In genomic region chr9:91380458-91380914, GRCm38 (mm10) we compare ENCODE assay signal across 11 mouse cellular contexts. TPM values are rescaled to one million over a fixed set of nuclear protein-coding genes. Genes with fewer than 3 reads are reported as not detected.
DNase-seq lines count a peak whose midpoint lies in the region; ATAC-seq lines count a peak whose summit lies in the region.
"Had no signal": no experiment of that assay in that cellular context is flagged by ENCODE, and none has a peak within 500 bp of the region (broad histone marks: within the 10 kb centered on the region; RNA-seq: fewer than 3 reads in every experiment).

No protein-coding gene starts in this region.

- H3K4me2 ChIP-seq in intestine, embryonic 14.5 days (ENCODE audit: low read length), result no peak overlapping the region
- no peak overlapping the region for H3K4me2 ChIP-seq in intestine, embryonic 15.5 days (replicated peaks)
- H3K4me2 ChIP-seq in hindbrain, embryonic 11.5 days (replicated peaks; ENCODE audit: low read depth, low read length), result peak overlapping the region; percentile 87
- peak overlapping the region; percentile 84 for H3K4me2 ChIP-seq in neural tube, embryonic 11.5 days (ENCODE audit: low read depth)

- no peaks in the 10 kb centered on the region for H3K9me3 ChIP-seq in intestine, embryonic 14.5 days (ENCODE audit: control insufficient read depth, low read length)
- no peaks in the 10 kb centered on the region for H3K9me3 ChIP-seq in intestine, embryonic 15.5 days
- H3K9me3 ChIP-seq in hindbrain, embryonic 11.5 days (ENCODE audit: control insufficient read depth, low read length), result no peaks in the 10 kb centered on the region
- H3K9me3 ChIP-seq in neural tube, embryonic 11.5 days (ENCODE audit: control insufficient read depth, low read length), result no peaks in the 10 kb centered on the region
- H3K9me3 ChIP-seq: limb, embryonic 12.5 days had no signal

- H3K36me3 ChIP-seq in intestine, embryonic 14.5 days (ENCODE audit: control insufficient read depth, insufficient read depth, low read length), result no peaks in the 10 kb centered on the region
- H3K36me3 ChIP-seq in intestine, embryonic 15.5 days, result no peaks in the 10 kb centered on the region
- no peaks in the 10 kb centered on the region for H3K36me3 ChIP-seq in hindbrain, embryonic 11.5 days (ENCODE audit: control insufficient read depth, insufficient read depth, low read length)
- no peaks in the 10 kb centered on the region for H3K36me3 ChIP-seq in neural tube, embryonic 11.5 days (ENCODE audit: control insufficient read depth, insufficient read depth, low read length)
- H3K36me3 ChIP-seq: limb, embryonic 12.5 days had no signal

- no peak overlapping the region for H3K27ac ChIP-seq in intestine, embryonic 14.5 days (ENCODE audit: low read depth)
- no peak overlapping the region for H3K27ac ChIP-seq in intestine, embryonic 15.5 days
- peak overlapping the region; percentile 79 for H3K27ac ChIP-seq in hindbrain, embryonic 11.5 days (ENCODE audit: low read depth, low read length)
- H3K27ac ChIP-seq in neural tube, embryonic 11.5 days (ENCODE audit: low read depth, low read length), result peak overlapping the region; percentile 93
- H3K27ac ChIP-seq: limb, embryonic 12.5 days; macrophage had no signal

- H3K4me3 ChIP-seq in intestine, embryonic 14.5 days (ENCODE audit: low read depth, low read length), result no peak overlapping the region
- no peak overlapping the region for H3K4me3 ChIP-seq in intestine, embryonic 15.5 days (replicated peaks)
- peak overlapping the region; percentile 57 for H3K4me3 ChIP-seq in hindbrain, embryonic 11.5 days (ENCODE audit: low read depth, low read length)
- peak overlapping the region; percentile 55 for H3K4me3 ChIP-seq in neural tube, embryonic 11.5 days (ENCODE audit: low read depth, low read length)

- H3K9ac ChIP-seq in intestine, embryonic 14.5 days (ENCODE audit: low read length), result no peak overlapping the region
- no peak overlapping the region for H3K9ac ChIP-seq in intestine, embryonic 15.5 days
- H3K9ac ChIP-seq in hindbrain, embryonic 11.5 days (ENCODE audit: low read depth, low read length), result peak overlapping the region; percentile 89
- H3K9ac ChIP-seq in neural tube, embryonic 11.5 days (ENCODE audit: low read length), result peak overlapping the region; percentile 95

- under 1% methylated on average over 9 of the region's 9 CpGs for WGBS in intestine, embryonic 14.5 days
- WGBS in intestine, embryonic 15.5 days, result under 1% methylated on average over 9 of the region's 9 CpGs
- WGBS in hindbrain, embryonic 11.5 days, result 2% methylated on average over 9 of the region's 9 CpGs
- under 1% methylated on average over 9 of the region's 9 CpGs for WGBS in neural tube, embryonic 11.5 days

- H3K4me1 ChIP-seq in intestine, embryonic 14.5 days (replicated peaks; ENCODE audit: control insufficient read depth, insufficient read depth, low read length), result peaks cover 4% of the 10 kb centered on the region; the same call in 1 of the 2 replicates
- H3K4me1 ChIP-seq in intestine, embryonic 15.5 days (replicated peaks), result peaks cover 9% of the 10 kb centered on the region; the same call in 1 of the 2 replicates
- no peaks in the 10 kb centered on the region; the same call in none of the 2 replicates for H3K4me1 ChIP-seq in hindbrain, embryonic 11.5 days (replicated peaks; ENCODE audit: control insufficient read depth, insufficient read depth, low read length)
- 0 out of 2 replicates have a peak, but pooled peaks cover 3% of the 10 kb centered on the region for H3K4me1 ChIP-seq in neural tube, embryonic 11.5 days (ENCODE audit: control insufficient read depth, insufficient read depth, low read length)

- H3K27me3 ChIP-seq in intestine, embryonic 14.5 days (replicated peaks; ENCODE audit: control insufficient read depth, insufficient read depth, low read length), result peaks cover 100% of the 10 kb centered on the region
- H3K27me3 ChIP-seq in intestine, embryonic 15.5 days (replicated peaks), result peaks cover 95% of the 10 kb centered on the region
- H3K27me3 ChIP-seq in hindbrain, embryonic 11.5 days (ENCODE audit: control insufficient read depth, insufficient read depth, low read length), result peaks cover 74% of the 10 kb centered on the region
- H3K27me3 ChIP-seq in neural tube, embryonic 11.5 days (ENCODE audit: control insufficient read depth, insufficient read depth, low read length), result peaks cover 88% of the 10 kb centered on the region

- intact Hi-C loops in left cerebral cortex, postnatal 10 days (cut with DNase I), result no loop called here

- ATAC-seq in intestine, embryonic 14.5 days (replicated peaks; ENCODE audit: low FRiP score, low TSS enrichment, low read depth), result no peak
- ATAC-seq in intestine, embryonic 15.5 days, result no peak
- no peak for ATAC-seq in hindbrain, embryonic 11.5 days (ENCODE audit: low FRiP score)
- ATAC-seq in neural tube, embryonic 11.5 days (ENCODE audit: insufficient read depth, low FRiP score, low TSS enrichment), result no peak

- DNase-seq in intestine, embryonic 14.5 days (ENCODE audit: low spot score), result peak; percentile 69
- DNase-seq in cerebellum, postnatal 25 days, result peak; percentile 73 to 76
- peak; percentile 63 for DNase-seq in hindbrain, embryonic 11.5 days (ENCODE audit: low spot score)
- peak; percentile 61 for DNase-seq in neural tube, embryonic 11.5 days (ENCODE audit: low spot score)
- no peak for DNase-seq in left cerebral cortex, postnatal 10 days (ENCODE audit: extremely low spot score in 1 of 2, low spot score in 2 of 2)
- no peak for DNase-seq in thymus, postnatal 36 days
- DNase-seq in gastrocnemius, adult 8-10 months (ENCODE audit: low spot score in 2 of 2), result no peak
- DNase-seq: thymus, adult 18-20 months had no signal

RNA-seq across cellular contexts. Expression of gene Zic1, which starts 14.9 kb away (rescaled TPM):
- polyA plus RNA-seq in intestine, embryonic 14.5 days (2014; fragmentation: Nextera tagmentation; extraction: Ambion mirVana), result not detected in 2 replicates
- 0.09 TPM in 1 of 2 replicates, not detected in the other for polyA plus RNA-seq in intestine, embryonic 15.5 days (2015; fragmentation: Nextera tagmentation; extraction: Ambion mirVana)
- polyA plus RNA-seq in hindbrain, embryonic 11.5 days (2014; fragmentation: Nextera tagmentation; extraction: Ambion mirVana), result 18.2 and 23.8 TPM in 2 replicates
- polyA plus RNA-seq in neural tube, embryonic 11.5 days (2014; fragmentation: Nextera tagmentation; extraction: Ambion mirVana), result 17.3 and 17.9 TPM in 2 replicates
- total RNA-seq in left cerebral cortex, postnatal 10 days (2021), result 10 to 100 TPM; 14.2 to 17.4 TPM
- 1 to 10 TPM in 3 of 4 experiments, under 1 TPM in 1; 0.65 to 2.2 (median 1.4) TPM for total RNA-seq in gastrocnemius, adult 8-10 months (2022)
- polyA plus RNA-seq: macrophage had no signal

RNA-seq across cellular contexts. Expression of gene Zic4, which starts 18.3 kb away (rescaled TPM):
- polyA plus RNA-seq in intestine, embryonic 14.5 days (2014; fragmentation: Nextera tagmentation; extraction: Ambion mirVana), result not detected in 2 replicates
- 0.16 TPM in 1 of 2 replicates, not detected in the other for polyA plus RNA-seq in intestine, embryonic 15.5 days (2015; fragmentation: Nextera tagmentation; extraction: Ambion mirVana)
- polyA plus RNA-seq in hindbrain, embryonic 11.5 days (2014; fragmentation: Nextera tagmentation; extraction: Ambion mirVana), result 32.8 and 36.5 TPM in 2 replicates
- 52.2 and 58.1 TPM in 2 replicates for polyA plus RNA-seq in neural tube, embryonic 11.5 days (2014; fragmentation: Nextera tagmentation; extraction: Ambion mirVana)
- 1 to 10 TPM; 3.4 to 4.6 TPM for total RNA-seq in left cerebral cortex, postnatal 10 days (2021)
- total RNA-seq in gastrocnemius, adult 8-10 months (2022), result under 1 TPM in 1 of 4 experiments, not detected in 3; 0.18 TPM
- polyA plus RNA-seq: macrophage had no signal

Comparison
In these comparisons a context has a peak if more than half of its experiments do, and no peak if none do; other contexts are left out.
1. DNase-seq: peak in intestine, embryonic 14.5 days (single experiment), cerebellum, postnatal 25 days (2 of 2), hindbrain, embryonic 11.5 days (single experiment) and neural tube, embryonic 11.5 days (single experiment); none in left cerebral cortex, postnatal 10 days (0 of 2), thymus, postnatal 36 days (0 of 2) and gastrocnemius, adult 8-10 months (0 of 2).
2. H3K27ac ChIP-seq: peak in hindbrain, embryonic 11.5 days (single experiment) and neural tube, embryonic 11.5 days (single experiment); none in intestine, embryonic 14.5 days (single experiment) and intestine, embryonic 15.5 days (single experiment).
3. H3K4me2 ChIP-seq: peak in hindbrain, embryonic 11.5 days (single experiment) and neural tube, embryonic 11.5 days (single experiment); none in intestine, embryonic 14.5 days (single experiment) and intestine, embryonic 15.5 days (single experiment).
4. H3K4me3 ChIP-seq: peak in hindbrain, embryonic 11.5 days (single experiment) and neural tube, embryonic 11.5 days (single experiment); none in intestine, embryonic 14.5 days (single experiment) and intestine, embryonic 15.5 days (single experiment).
5. H3K9ac ChIP-seq: peak in hindbrain, embryonic 11.5 days (single experiment) and neural tube, embryonic 11.5 days (single experiment); none in intestine, embryonic 14.5 days (single experiment) and intestine, embryonic 15.5 days (single experiment).
6. RNA of gene Zic1, which starts 14.9 kb away (polyA plus RNA-seq): 18.2 to 23.8 TPM in hindbrain, embryonic 11.5 days and 17.3 to 17.9 TPM in neural tube, embryonic 11.5 days; not detected in intestine, embryonic 14.5 days and 0.09 TPM in intestine, embryonic 15.5 days; every median in the first group is over 10 times any median in the second.
7. RNA of gene Zic4, which starts 18.3 kb away (polyA plus RNA-seq): 52.2 to 58.1 TPM in neural tube, embryonic 11.5 days and 32.8 to 36.5 TPM in hindbrain, embryonic 11.5 days; 0.16 TPM in intestine, embryonic 15.5 days and not detected in intestine, embryonic 14.5 days; every median in the first group is over 10 times any median in the second.